Mouse (Mus musculus) monocyte, adult 2 months (primary cell): Measurements from ENCODE around the gene Ndufaf2.

Experiments
- DNase-seq, 2 experiments: peaks; one replicate each; pipeline ENCODE4 v3.0.0; 2022; ENCODE audit warnings: low spot score in 2 of 2, low read depth in 1 of 2

Gene Ndufaf2

DNA sequence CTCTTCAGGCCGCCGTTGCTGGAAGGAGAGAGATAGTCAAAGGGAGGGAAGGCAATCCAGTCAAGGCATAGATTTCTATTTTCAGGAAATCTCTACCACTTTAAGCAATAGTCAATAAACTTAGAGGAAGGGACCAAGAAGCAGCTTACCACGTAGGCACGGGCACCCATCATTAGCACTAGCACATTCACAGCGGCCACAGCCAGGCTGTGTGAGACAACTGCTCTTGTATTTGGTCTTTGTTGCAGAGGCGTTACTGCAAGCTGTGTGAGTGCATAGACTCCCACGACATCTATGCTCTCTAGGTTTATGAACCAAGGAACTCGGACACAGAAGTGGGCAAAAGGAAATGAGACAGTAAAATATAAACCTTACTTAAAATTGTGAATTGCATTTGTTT, 14.3 kb downstream of the Ndufaf2 start:
- DNase-seq, result no peak

- no peak for DNase-seq
Observed at GRCm38 (mm10) chr13:108138403-108138977, 19.9 kb downstream of the Ndufaf2 start.

DNA sequence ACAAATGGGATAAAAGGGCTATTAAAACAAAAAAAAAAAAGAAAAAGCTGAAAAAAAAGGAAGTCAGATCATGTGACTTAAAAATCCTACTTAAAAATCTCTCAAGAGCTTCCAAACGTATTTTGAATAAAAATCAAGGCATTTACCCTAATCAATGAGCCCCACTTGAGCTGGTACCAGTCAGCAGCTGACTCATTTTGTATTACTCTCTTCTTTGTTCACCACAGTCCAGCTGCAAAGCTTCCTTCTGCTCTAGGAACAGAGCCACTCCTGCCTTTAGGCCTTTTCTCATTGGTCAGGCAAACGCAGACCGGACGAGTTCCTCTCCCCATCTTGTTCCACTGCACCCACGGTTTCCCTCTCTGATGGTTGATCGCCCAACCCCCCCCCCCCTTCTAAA, 22.8 kb downstream of the Ndufaf2 start:
- no peak for DNase-seq

GRCm38 (mm10) chr13:108132031-108132819, 26.2 kb downstream of the Ndufaf2 start:
- no peak for DNase-seq

- DNase-seq, result no peak
Observed at GRCm38 (mm10) chr13:108130737-108131136, 27.7 kb downstream of the Ndufaf2 start.

DNA sequence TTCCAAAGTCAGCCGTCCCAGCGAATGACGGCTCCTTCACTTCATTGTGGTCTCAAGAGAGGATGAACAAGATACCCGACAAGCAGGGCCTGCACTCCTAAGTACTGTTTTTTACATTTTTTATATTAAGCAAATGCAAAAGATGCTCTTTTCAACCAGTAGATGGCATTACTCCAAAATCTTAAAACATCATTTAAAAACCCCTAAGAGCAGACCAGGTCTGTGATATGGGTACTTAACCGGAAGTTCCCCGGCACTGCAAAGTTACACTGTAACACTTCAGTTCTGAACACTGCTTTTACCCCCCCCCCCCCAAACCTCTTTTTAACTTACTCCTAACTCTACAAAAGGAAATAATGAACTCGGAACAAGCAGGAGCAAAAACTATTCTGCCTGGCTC, 29.4 kb downstream of the Ndufaf2 start:
- no peak for DNase-seq

GRCm38 (mm10) chr13:108127883-108128282, 30.5 kb downstream of the Ndufaf2 start:
- no peak for DNase-seq

DNA sequence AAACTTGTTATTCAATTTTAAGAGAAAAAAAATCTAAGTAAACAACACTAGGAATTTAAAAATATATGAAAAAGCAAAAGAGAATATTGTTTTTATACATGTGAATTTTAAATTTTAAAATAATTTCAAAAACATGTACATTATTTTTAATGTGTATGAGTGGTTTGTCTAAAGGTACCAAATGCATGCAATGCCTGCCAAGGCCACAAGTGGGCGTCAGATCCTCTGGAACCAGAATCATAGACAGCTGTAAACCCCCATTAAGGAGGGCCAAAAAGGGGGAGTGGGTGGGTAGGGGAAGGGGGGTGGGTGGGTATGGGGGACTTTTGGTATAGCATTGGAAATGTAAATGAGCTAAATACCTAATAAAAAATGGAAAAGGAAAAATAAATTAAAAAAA, 31.3 kb downstream of the Ndufaf2 start:
- no peak for DNase-seq

DNA sequence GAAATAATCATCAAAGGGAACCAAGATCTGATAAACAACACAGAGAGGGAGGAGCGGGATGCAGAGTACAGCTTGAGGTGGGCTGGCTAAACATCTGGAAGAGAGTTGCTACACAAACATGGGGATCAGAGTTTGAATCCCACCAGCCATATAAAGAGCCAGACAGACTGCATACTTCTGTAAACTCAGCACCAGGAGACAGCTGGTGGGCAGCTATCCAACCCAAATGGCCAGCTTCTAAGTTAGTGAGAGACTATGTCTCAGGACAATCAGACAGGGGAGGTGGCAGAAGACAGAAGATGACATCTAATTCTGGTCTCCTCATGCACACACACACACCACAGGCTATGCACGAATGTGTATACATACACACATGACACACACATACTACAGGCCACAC, 32.2 kb downstream of the Ndufaf2 start:
- DNase-seq, result no peak

DNA sequence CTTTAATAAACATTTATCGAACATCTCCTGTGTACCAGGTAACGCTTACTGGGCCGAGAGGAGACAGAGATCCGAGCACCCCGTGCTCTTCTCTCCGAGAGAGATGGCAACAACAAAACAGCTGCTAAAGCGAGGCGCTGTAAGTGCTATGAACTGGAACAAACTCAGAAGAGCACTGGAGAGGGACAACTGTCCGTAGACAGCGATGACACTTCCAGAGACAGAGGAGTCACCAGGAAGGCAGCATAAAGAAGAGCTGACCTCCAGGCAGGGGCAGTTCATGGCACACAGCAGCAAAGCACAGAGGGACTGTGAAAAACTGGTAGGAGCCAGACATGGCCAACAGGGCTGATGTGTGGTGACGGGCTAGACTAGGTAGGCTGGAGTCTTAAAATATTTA, 34.3 kb downstream of the Ndufaf2 start:
- DNase-seq, result no peak

DNA sequence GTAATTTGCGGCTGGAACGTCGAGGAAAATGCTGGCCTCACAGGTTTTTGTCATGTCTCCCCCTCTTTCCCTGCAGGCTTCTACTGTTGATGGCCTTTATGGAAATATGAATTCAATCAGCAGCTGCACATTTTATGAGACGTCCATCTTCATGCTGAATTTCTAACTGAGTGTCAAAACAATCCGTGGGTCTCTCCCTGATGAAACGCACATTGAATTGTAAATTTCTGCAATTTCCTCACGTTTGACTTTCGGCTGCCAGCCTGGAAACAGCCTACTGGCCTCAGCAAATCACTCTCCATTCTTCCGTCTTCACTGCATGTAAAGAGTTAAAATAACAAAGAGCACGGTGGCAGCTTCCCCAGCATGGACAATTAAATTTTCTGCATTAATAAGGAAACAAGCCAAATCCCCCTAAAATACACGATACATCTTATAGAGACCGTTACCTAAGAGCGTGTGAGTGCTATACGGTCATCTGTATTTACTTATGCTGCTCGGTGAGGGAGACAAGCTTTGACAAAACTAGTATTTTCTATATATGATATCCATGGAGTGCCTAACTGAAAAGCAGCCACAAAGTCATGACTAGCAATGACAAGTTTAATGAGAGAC, 35.2 kb downstream of the Ndufaf2 start:
- no peak for DNase-seq

DNA sequence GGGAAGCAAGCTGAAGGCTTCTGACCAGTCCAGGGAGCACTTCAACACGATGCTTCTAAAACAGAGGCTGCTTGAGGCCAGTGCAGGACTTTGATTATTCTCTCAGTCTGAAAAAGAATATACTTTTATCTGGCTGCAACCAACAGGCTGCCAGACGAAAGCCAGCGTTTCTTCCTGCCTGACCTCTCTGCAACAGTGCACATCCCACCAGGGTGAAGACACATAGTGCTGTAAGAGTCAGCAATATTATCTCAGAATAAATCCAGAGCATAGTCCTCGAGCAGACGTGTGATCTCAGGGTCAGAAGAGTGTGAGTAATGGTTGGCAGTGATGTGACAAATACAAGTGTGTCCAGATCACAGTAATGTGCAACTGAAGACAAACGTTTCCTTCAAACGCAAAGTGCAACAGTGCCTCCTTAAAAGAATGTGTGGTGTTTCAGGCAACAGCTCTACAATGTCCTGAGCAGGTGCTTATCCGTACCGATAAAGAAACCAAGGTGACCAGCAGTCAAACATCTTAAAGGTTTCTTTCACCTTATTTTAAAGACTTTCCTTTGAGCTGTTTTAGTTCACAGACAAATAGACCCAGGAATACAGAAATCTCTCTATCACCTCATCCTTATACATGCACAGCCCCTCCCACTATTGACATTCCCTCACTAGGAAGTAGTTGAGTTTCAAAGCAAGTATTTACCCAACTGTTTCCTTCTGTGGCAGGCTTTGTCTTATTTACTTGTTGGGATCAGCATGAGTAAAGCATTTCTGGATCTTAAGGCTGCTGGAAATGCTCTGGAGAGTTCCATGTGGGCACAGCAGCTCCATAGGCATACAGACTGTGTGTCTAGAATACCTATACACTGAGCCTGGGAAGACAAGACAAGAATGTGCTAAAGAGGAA, 38.8 kb downstream of the Ndufaf2 start:
- no peak for DNase-seq

GRCm38 (mm10) chr13:108118188-108118587, 40.2 kb downstream of the Ndufaf2 start:
- DNase-seq, result no peak

GRCm38 (mm10) chr13:108117654-108118053, 40.8 kb downstream of the Ndufaf2 start:
- no peak for DNase-seq

DNA sequence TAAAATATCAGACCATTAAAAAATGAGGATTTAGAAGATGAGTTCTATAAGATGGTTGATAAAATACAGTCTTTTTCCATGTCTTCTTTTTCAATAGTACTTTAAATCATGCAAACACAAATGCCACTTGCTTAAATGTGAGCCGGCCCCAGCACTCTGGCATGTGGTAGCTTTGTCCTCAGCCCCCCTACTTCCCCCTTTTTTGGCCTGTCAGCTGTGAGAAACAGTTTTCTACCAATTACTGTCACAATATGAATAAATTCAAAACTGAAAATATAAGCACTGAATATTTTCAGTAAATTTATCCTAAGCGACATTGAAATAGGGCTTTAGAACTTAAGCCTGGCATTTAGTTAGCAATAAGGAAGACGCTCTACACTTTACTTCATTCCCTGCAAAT, 44.2 kb downstream of the Ndufaf2 start:
- DNase-seq, result no peak

- DNase-seq, result no peak
Observed at GRCm38 (mm10) chr13:108113536-108113935, 44.9 kb downstream of the Ndufaf2 start.

- no peak for DNase-seq
Observed at GRCm38 (mm10) chr13:108110929-108111328, 47.5 kb downstream of the Ndufaf2 start.

GRCm38 (mm10) chr13:108100700-108101099, 57.7 kb downstream of the Ndufaf2 start:
- DNase-seq, result no peak

- DNase-seq, result no peak
Observed at GRCm38 (mm10) chr13:108096446-108096845, 62.0 kb downstream of the Ndufaf2 start.

GRCm38 (mm10) chr13:108095617-108096016, 62.8 kb downstream of the Ndufaf2 start:
- no peak for DNase-seq

DNA sequence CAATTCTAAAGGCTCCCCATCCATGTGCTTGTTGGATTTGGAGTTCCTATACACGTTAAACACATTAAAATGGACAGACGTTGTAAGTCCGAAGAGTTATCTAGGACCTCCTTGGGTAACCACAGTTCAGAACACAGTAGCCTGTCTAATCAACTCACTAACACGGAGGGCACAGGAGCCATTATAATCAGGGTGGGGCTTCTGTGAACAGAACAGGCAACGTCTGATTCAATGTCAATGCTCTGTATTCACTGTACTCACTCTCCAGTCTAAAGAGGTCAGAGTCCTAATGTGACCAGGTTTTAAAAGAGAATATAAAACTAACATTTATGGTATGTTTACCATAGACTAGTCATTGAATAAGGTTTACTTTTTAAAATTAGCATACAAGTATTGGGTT, 63.7 kb downstream of the Ndufaf2 start:
- no peak for DNase-seq
